Mouse (Mus musculus): ENCODE data around the gene Socs1.

Gene Socs1

DNA sequence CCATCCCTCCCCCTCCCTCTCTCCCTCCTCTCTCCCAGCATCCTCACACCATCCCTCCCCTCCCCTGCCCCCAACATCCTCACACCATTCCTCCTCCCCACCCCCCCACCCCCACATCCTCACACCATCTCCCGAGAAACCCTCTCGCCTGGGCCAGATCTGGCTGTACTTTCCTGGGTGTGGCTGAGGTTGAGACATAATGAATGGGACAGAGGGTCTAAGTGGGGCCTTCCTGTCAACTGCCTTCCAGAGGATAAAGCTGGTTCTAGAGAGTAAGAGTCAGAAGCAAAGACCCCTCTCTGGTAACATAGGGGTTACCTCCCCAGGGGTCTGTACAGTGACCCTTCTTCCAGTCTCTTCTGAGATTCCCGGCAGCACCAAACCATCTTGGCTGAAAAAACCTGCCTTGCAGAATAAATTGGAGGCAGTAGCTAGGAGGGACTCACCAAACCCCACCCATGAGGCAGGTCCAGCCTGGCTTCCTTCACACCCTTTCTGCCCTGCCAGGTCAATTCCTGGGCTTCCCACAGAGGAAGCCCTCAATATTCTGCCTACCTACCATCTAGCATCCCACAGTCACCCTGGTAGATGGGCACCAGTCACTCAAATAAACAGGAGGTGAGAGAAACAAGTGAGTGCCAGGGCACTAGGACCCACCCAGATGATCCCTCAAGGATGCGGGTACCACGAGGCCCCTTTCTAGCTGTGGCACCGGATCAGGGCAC, 21.6 kb downstream of the Socs1 start:
- no peak for DNase-seq (ENCODE audit: low read depth)

DNA sequence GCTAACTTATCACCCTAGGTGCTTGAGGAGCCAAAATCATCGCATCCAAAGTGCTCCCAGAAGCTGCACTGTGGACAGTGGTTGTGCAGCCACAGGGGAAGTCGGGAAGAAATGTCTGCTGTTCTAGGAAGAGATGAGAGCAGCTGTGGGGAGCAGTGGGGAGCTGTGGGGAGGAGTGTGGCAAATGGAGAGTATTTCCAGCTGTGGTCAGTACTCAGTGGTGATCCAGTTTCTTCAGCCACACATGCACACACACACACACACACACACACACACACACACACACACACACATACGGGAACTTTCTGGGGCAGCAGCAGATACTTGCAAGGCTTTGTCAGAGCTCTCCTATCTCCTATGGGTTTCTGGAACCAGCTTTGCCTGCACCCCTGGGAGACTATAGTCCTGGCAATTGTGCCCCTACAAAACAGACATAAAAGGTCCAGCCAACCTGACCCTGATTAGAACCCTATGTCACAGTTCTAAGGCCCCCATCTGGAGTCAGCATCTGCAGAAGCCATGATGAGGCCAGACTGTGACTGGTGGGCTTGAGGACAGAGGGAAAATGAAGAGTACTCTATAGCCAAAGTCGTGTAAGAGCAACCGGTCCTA, 22.7 kb downstream of the Socs1 start:
- DNase-seq (ENCODE audit: low read depth) = no peak

DNA sequence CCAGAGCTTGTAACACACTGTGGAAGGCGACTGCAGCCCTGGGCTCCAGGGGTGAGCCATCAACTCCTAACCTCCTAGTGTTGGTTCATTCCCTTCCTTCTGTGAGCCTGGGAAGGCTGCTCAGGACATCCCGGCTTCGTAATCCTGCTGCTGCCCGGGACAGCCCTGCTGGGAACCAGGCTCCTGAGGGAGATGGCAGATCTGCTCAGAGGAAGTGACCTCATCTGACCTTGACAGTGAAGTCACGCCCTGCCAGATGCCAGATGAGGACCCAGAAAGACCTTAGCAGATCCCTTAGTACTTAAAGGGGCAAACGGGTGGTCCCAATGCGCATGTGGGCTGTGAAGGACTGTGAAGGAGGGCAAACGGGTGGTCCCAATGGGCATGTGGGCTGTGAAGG, 24.2 kb downstream of the Socs1 start:
- DNase-seq (ENCODE audit: low read depth) = no peak

DNA sequence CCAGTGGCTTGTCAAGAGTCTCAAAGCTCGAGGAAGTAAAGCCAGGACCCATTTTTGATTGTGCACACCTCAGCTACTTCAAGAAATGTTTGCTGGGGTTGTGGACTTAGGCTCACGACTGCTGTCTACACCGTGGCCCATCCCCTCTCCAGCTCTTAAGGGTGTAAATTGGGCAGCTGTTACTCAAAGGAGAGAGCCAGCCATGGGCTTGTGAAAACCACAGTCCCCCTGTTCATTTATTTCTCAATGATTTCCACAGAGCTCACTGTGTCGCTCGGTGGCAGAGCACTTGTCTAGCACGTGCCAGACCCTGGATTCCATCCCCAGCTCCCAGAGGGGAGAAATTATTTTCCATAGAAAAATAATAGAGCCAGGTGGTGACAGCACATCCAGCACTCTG, 29.2 kb downstream of the Socs1 start:
- DNase-seq (ENCODE audit: low read depth) = no peak

DNA sequence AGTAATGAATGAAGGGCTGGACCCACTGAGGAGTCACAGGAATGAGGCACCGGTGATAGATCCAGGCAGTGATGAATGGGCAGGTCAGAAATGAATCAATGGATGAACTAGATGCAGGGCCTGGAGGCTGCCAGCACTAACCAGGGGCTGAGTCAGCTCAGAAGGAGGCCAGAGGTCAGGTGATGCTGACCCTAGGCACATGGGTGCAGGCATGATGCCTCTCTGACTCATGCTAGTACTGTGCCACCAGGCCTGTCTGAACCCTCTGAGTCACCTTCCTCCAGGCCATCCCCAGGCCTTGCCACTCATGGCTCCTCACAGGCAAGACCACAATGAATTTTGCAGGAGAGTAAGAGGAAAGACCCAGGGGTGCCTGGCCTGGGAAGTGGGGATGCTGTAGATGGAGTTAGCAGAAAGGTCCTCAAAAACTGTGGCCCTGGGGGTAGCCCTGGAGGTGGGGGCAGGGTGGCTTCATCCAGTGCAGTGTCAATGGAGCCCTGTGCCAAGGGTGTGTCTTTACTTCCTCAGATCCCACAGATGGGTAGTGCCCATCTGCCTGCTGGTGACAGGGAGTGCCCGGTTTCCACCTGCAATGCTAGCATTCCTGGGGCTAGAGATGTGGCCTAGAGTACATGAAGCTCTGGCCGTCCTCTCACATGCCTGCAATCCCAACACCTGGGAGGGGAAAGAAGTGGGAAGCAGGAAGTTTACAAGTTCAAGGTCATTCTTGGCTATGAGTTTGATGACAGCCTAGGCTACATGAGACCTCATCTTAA, 30.6 kb downstream of the Socs1 start:
- peak; percentile 91 for DNase-seq (ENCODE audit: low read depth)

DNA sequence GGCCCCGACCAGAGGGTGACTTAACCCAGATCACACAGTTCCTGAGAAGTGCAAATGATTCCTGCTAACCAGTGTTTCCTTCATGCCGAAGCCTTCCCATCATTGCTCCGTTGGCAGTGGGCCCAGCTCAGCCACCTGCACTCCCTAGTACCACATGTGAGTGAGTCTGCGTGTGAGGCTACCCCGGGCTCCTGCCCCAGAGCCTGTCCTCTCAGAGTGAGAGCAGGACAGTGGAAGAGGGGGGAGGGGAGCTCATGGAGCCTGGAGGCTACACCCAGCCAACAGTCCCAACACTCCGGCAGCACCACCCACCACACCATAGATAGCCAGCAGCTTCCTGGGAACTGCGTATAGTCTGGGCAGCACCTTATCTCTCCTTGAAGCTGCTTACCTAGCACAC, 35.5 kb downstream of the Socs1 start:
- DNase-seq (ENCODE audit: low read depth) = no peak

DNA sequence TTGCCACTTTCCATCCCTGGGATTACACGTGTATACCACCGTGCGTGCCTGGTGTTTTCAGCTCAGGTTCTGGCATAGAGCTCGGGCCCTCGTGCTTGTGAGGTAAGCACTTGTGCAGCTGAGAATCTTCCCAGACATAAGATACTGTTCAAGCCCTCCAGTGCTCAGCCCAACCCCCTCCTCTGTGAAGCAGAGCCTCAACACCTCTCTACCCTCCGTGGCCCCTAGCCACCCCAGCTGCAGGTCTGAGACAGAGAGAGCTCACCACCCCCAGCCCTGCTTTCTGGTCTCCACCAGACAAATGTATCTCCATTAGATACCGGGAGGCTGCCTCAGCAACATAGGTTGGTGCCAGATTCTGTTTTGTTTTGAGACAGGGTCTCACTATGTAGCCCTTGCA, 36.1 kb downstream of the Socs1 start:
- DNase-seq (ENCODE audit: low read depth) = no peak

DNA sequence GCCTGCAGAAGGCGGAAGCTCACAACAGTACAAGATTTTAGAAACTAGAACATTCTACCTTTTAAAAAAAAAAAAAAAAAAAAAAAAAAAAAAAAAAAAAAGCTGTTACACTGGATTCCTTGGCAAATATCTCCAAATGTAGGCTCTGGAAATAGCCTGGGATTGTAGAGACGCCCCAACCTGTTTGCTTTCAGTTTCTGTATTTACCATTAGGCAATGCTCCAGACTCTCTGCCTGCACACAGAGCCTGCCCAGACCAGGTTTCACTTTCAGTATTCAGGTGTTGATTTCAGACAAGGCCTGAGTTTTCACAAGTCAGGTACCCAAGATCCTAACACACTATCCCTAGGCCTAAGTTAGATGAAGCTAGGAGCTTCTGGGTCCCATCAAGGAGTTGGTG, 44.3 kb downstream of the Socs1 start:
- DNase-seq (ENCODE audit: low read depth) = no peak

DNA sequence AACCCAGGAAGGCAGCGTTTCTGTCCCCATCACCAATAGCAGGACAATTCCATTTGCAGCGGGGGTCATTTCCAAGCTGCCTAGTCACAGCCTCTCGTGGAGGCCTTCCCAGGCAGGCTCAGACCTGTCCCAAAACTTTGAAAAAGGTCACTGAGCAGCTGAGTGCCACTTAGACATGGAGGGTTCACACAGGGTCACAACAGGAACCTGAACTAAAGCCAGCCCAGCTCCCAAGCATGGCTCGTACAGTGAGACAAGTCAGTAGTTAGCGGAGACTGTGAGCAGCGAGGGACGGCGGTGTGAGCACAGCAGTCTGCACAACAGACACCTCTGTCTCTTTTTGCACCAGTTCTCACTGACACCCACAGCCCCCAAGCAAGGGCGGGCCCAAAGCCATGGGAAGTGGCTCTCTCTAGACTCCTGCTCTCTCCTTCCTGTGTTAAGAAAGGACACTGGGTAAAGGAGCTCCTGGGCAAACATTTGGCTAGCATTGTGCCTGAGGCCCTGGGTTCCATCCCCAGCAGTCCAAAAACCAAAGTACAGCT, 45.4 kb downstream of the Socs1 start:
- no peak for DNase-seq (ENCODE audit: low read depth)

DNA sequence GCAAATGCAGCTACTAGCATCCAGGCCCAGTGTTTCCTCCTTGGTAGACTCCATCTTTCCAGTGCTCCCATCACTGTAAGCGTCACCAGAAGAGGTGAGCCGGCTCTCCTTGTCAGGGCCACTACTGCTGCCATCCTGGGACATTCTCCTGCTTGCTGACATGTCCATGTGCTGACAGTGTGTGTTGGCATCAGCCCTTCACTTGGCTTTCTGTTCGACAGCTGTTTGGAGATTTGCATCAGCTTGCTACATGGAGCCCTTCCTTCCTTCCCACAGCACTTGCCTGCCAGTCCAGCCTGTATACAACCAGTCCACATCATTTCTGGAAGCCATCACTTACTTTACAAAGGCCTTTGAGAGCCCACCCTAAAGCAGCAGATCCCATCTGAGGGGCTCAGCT, 46.5 kb downstream of the Socs1 start:
- DNase-seq (ENCODE audit: low read depth) = no peak

DNA sequence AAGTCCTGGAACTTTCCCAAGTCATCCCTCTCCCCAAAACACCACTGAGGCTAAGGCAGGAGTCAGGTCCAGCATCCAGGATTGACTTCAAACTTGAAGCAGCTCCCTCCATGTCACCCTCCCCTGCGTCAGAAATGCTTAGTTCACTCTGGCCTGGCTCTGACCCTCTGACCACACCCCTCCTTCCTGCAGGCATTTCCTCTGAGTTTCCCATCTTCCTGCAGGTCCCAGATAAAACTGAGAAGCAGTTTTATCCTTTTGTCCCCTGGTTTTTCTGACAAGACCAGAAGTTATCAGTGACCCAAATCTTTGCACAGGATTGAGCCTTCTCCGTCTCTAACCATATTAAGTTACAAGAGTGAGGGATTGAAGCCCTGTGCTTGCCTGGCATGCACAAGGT, 47.8 kb downstream of the Socs1 start:
- no peak for DNase-seq (ENCODE audit: low read depth)

DNA sequence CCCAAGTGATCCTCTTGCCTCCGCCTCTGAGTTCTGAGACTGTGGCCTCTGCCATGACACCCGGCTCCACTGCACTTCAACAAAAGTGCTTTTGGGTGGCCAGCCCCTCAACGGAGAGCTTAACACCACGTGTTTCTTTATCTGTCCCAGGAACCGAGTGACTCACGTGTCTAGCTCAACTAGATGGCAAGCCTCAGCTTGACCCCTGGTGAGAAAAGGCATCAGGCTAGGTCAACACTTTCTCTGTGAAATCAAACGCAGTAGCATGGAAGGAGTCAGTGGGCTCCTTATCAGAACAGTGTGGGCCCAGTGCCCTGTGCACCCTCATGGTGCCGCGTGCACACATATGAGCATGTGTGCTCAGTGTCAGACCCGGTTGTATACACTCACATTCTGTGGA, 49.0 kb downstream of the Socs1 start:
- DNase-seq (ENCODE audit: low read depth) = no peak

DNA sequence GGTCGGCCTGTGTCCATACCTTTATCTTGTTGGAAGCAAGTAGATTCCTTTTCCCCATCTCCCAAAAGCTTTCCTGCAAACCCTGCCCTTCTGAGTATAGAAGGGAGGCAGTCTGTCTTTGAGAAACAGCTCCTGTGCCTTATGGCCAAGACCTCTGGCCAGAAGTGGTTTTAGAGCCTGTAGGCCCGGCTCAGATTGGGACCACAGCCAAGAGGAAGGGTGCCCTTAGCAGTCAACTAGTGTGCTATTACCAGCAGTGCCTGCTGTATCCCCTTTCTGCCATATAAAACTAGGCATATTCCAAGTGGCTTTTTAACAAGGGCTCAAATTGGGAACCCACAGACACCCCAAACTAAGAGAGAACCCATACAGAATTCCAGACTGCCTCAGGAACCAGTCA, 49.6 kb downstream of the Socs1 start:
- no peak for DNase-seq (ENCODE audit: low read depth)

DNA sequence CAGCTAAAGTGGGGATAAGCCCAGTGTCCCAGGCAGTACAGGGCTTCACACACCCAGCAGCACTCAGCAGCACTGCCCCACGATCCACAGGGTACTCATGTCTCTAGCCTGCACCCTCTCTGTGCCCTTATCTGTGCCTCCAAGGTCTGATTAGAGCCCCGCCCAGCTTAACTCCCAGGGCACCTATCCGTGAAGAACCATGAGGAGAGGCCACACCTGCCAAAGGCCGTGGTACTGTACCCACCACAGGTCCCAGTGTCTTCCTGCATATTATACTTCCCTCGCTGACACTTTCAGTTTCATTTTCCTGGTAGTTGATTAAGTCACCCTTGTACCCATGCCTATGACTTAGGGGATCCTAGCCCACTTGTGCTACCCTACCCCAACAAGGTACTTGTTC, 52.9 kb downstream of the Socs1 start:
- DNase-seq (ENCODE audit: low read depth) = no peak
